Comparison of ENCODE assay signal across 8 mouse cellular contexts in the genomic region with DNA sequence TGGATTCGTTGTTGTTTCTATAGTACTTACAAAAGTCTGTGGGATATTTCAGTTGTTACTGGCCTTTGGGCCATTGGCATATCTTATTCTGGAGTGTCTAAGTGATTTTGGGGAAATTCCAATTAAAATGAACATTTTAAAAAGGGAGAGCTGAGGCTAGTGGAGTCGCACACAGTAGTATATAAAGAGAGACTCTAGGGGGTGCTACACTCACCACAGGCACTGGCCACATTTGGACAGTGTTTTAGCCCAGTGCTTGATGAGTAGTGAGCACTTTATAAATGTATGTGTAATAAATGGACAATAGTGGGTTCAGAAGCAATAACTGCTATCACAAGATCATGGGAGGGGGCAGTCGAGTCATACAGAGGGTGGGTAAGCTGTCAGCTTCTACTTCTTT. TPM values are rescaled to one million over a fixed set of nuclear protein-coding genes. Genes with fewer than 3 reads are reported as not detected.
DNase-seq lines count a peak whose midpoint lies in the region; ATAC-seq and TF ChIP-seq lines count a peak whose summit lies in the region.
"Had no signal": no experiment of that assay in that cellular context is flagged by ENCODE, and none has a peak within 500 bp of the region (broad histone marks: within the 10 kb centered on the region; RNA-seq: fewer than 3 reads in every experiment).

No protein-coding gene starts in this region.

- no peak for TF ChIP-seq POLR2A in testis, adult 2 months (IDR thresholded peaks at IDR 0.05; ENCODE audit: control insufficient read depth, low read depth, low read length)

- no peak for TF ChIP-seq CTCF in testis, adult 2 months (IDR thresholded peaks at IDR 0.05; ENCODE audit: control insufficient read depth, insufficient read depth, insufficient replicate concordance, low read depth, low read length)

- no peaks in the 10 kb centered on the region for H3K27me3 ChIP-seq in hindbrain, embryonic 14.5 days (ENCODE audit: control insufficient read depth, insufficient read depth, low read length)
- 0 out of 2 replicates have a peak, but pooled peaks cover 3% of the 10 kb centered on the region for H3K27me3 ChIP-seq in hindbrain, embryonic 12.5 days
- H3K27me3 ChIP-seq in testis, adult 2 months (ENCODE audit: control insufficient read depth, insufficient read depth, low read length): no peaks in the 10 kb centered on the region
- no peaks in the 10 kb centered on the region for H3K27me3 ChIP-seq in hindbrain, embryonic 16.5 days (replicated peaks; ENCODE audit: control insufficient read depth, insufficient read depth, low read length)
- H3K27me3 ChIP-seq: CH12.LX had no signal

- H3K4me3 ChIP-seq in hindbrain, embryonic 14.5 days (replicated peaks; ENCODE audit: low read length): no peak overlapping the region
- no peak overlapping the region for H3K4me3 ChIP-seq in hindbrain, embryonic 12.5 days
- H3K4me3 ChIP-seq in testis, adult 2 months (ENCODE audit: control insufficient read depth, low read depth, low read length): peak overlapping the region; percentile 91
- H3K4me3 ChIP-seq in hindbrain, embryonic 16.5 days (ENCODE audit: low read length): peak overlapping the region; percentile 65; the same call in 1 of the 2 replicates

- no peak overlapping the region for H3K9ac ChIP-seq in hindbrain, embryonic 14.5 days
- H3K9ac ChIP-seq in hindbrain, embryonic 12.5 days: no peak overlapping the region
- no peak overlapping the region for H3K9ac ChIP-seq in hindbrain, embryonic 16.5 days (ENCODE audit: low read depth, low read length)

- no peak for DNase-seq in hindbrain, embryonic 14.5 days (ENCODE audit: low spot score)
- DNase-seq in testis, postnatal 10 days (ENCODE audit: low spot score): no peak
- DNase-seq in adrenal gland, postnatal 36 days: no peak
- no peak for DNase-seq in gastrocnemius, postnatal 10 days

- H3K4me1 ChIP-seq in hindbrain, embryonic 14.5 days (replicated peaks; ENCODE audit: control insufficient read depth, insufficient read depth, low read length): peaks cover 15% of the 10 kb centered on the region; the same call in 1 of the 2 replicates
- peaks cover 2% of the 10 kb centered on the region; the same call in 1 of the 2 replicates for H3K4me1 ChIP-seq in hindbrain, embryonic 12.5 days
- H3K4me1 ChIP-seq in testis, adult 2 months (ENCODE audit: control insufficient read depth, insufficient read depth, low read length): peaks cover 3% of the 10 kb centered on the region
- H3K4me1 ChIP-seq in hindbrain, embryonic 16.5 days (ENCODE audit: control insufficient read depth, insufficient read depth, low read depth, low read length): peaks cover 6% of the 10 kb centered on the region

- 47% methylated on average over 3 of the region's 3 CpGs for WGBS in hindbrain, embryonic 14.5 days
- WGBS in hindbrain, embryonic 12.5 days: 56% methylated on average over 3 of the region's 3 CpGs
- 58% methylated on average over 3 of the region's 3 CpGs for WGBS in hindbrain, embryonic 16.5 days

- no peak for ATAC-seq in hindbrain, embryonic 14.5 days (ENCODE audit: low FRiP score)
- ATAC-seq in hindbrain, embryonic 12.5 days (ENCODE audit: low FRiP score): no peak
- no peak for ATAC-seq in hindbrain, embryonic 16.5 days

- no peaks in the 10 kb centered on the region for H3K9me3 ChIP-seq in hindbrain, embryonic 14.5 days (ENCODE audit: control insufficient read depth, low read length)
- no peaks in the 10 kb centered on the region; the same call in 1 of the 2 replicates for H3K9me3 ChIP-seq in hindbrain, embryonic 12.5 days (replicated peaks)
- H3K9me3 ChIP-seq in hindbrain, embryonic 16.5 days (ENCODE audit: control insufficient read depth, low read length): no peaks in the 10 kb centered on the region; the same call in 1 of the 2 replicates

- H3K4me2 ChIP-seq in hindbrain, embryonic 14.5 days (replicated peaks): peak overlapping the region; percentile 79
- H3K4me2 ChIP-seq in hindbrain, embryonic 12.5 days (replicated peaks): no peak overlapping the region
- H3K4me2 ChIP-seq in hindbrain, embryonic 16.5 days (ENCODE audit: low read length): peak overlapping the region; percentile 72

- H3K36me3 ChIP-seq in hindbrain, embryonic 14.5 days (replicated peaks; ENCODE audit: control insufficient read depth, insufficient read depth): no peaks in the 10 kb centered on the region
- no peaks in the 10 kb centered on the region for H3K36me3 ChIP-seq in hindbrain, embryonic 12.5 days
- peaks cover 4% of the 10 kb centered on the region for H3K36me3 ChIP-seq in testis, adult 2 months (ENCODE audit: control insufficient read depth, insufficient read depth, low read length)
- no peaks in the 10 kb centered on the region for H3K36me3 ChIP-seq in hindbrain, embryonic 16.5 days (ENCODE audit: control insufficient read depth, insufficient read depth, low read length)

- no peak overlapping the region for H3K27ac ChIP-seq in hindbrain, embryonic 14.5 days
- no peak overlapping the region for H3K27ac ChIP-seq in hindbrain, embryonic 12.5 days
- H3K27ac ChIP-seq in testis, adult 2 months (ENCODE audit: control insufficient read depth, insufficient read depth, low read depth, low read length): no peak overlapping the region
- H3K27ac ChIP-seq in hindbrain, embryonic 16.5 days (ENCODE audit: low read depth, low read length): no peak overlapping the region

RNA-seq across cellular contexts. Expression of a gene that starts 2.6 kb away (rescaled TPM):
- 72.2 and 77.9 TPM in 2 replicates for polyA plus RNA-seq in hindbrain, embryonic 14.5 days (2014; fragmentation: Nextera tagmentation; extraction: Ambion mirVana)
- polyA plus RNA-seq in hindbrain, embryonic 12.5 days (2016; fragmentation: Nextera tagmentation; extraction: Ambion mirVana): 26.7 and 33.3 TPM in 2 replicates
- polyA plus RNA-seq in testis, adult 2 months (2012; rRNA removed): 72.9 and 81.4 TPM in 2 replicates
- 67.5 and 69.4 TPM in 2 replicates for polyA plus RNA-seq in hindbrain, embryonic 16.5 days (2015; fragmentation: Nextera tagmentation; extraction: Ambion mirVana)
- total RNA-seq in adrenal gland, postnatal 36 days (2021): 1 to 10 TPM; 4.3 to 6.0 TPM
- total RNA-seq in gastrocnemius, postnatal 10 days (2021): 1 to 10 TPM; 3.2 to 3.8 TPM
- total RNA-seq: CH12.LX had no signal

Comparison
In these comparisons a context has a peak if more than half of its experiments do, and no peak if none do; other contexts are left out.
1. H3K4me3 ChIP-seq: peak in testis, adult 2 months (single experiment) and hindbrain, embryonic 16.5 days (single experiment); none in hindbrain, embryonic 14.5 days (single experiment) and hindbrain, embryonic 12.5 days (single experiment).